Mouse (Mus musculus) MEL (cell line): ENCODE data around the gene Phf7. TPM values are rescaled to one million over a fixed set of nuclear protein-coding genes. Genes with fewer than 3 reads are reported as not detected.

Experiments
- DNase-seq: peaks from one replicate; pipeline ENCODE4 v3.0.0; 2011; ENCODE audit warnings: low read depth, low spot score
- H3K27ac ChIP-seq: 2 replicates; pipeline ENCODE4 v1.5.1; 2012; ENCODE audit warnings: low read depth, mild to moderate bottlenecking, control low read depth, low read length, moderate library complexity; ENCODE audit not compliant: control insufficient read depth
- H3K27me3 ChIP-seq, 2 experiments: fragments of 150-350 bp in 1 of 2; sonication (generic) in 1 of 2; 2 replicates each; pipeline ENCODE4 v1.6.1; 2012; ENCODE audit warnings: low read length in 2 of 2, mild to moderate bottlenecking in 2 of 2, improper control_type of control experiment in 1 of 2, moderate library complexity in 1 of 2; ENCODE audit not compliant: insufficient read depth in 2 of 2, control insufficient read depth in 1 of 2
- H3K36me3 ChIP-seq, 2 experiments: 2 replicates each; pipeline ENCODE4 v1.6.1; 2012 to 2014; ENCODE audit warnings: low read length in 2 of 2, improper control_type of control experiment in 1 of 2, inconsistent platforms in 1 of 2, mild to moderate bottlenecking in 1 of 2; ENCODE audit not compliant: insufficient read depth in 2 of 2, control insufficient read depth in 1 of 2
- H3K4me1 ChIP-seq, 2 experiments: fragments of 150-350 bp in 1 of 2; sonication (generic) in 1 of 2; 2 replicates each; pipeline ENCODE4 v1.6.1; 2012; ENCODE audit warnings: low read length in 2 of 2, improper control_type of control experiment in 1 of 2, mild to moderate bottlenecking in 1 of 2; ENCODE audit not compliant: insufficient read depth in 2 of 2, control insufficient read depth in 1 of 2
- H3K4me3 ChIP-seq, 2 experiments: fragments of 150-350 bp in 1 of 2; sonication (generic) in 1 of 2; 2 replicates each; pipeline ENCODE4 v1.5.1; 2012; ENCODE audit warnings: low read depth in 2 of 2, low read length in 2 of 2, mild to moderate bottlenecking in 2 of 2, moderate library complexity in 2 of 2, control low read depth in 1 of 2, improper control_type of control experiment in 1 of 2; ENCODE audit not compliant: control insufficient read depth in 1 of 2, insufficient read depth in 1 of 2
- H3K79me2 ChIP-seq: 2 replicates; pipeline ENCODE4 v1.6.1; 2012; ENCODE audit warnings: mild to moderate bottlenecking, low read length, moderate library complexity; ENCODE audit not compliant: control insufficient read depth, poor library complexity, insufficient read depth
- H3K9ac ChIP-seq: 2 replicates; pipeline ENCODE4 v1.6.1; 2012; ENCODE audit warnings: low read depth, mild to moderate bottlenecking, control low read depth, low read length, moderate library complexity; ENCODE audit not compliant: control insufficient read depth, poor library complexity, severe bottlenecking
- H3K9me3 ChIP-seq: fragments of 150-350 bp; sonication (generic); replicated peaks from 2 replicates; pipeline ENCODE4 v1.6.1; 2012; ENCODE audit warnings: mild to moderate bottlenecking, low read length, improper control_type of control experiment, moderate library complexity; ENCODE audit not compliant: insufficient read depth
- CTCF ChIP-seq, 3 experiments: IDR thresholded peaks in 2 of 3; conservative IDR thresholded peaks in 1 of 3; 2 replicates each; pipeline ENCODE4 v1.5.1; 2011 to 2012; ENCODE audit warnings: low read length in 3 of 3, low read depth in 2 of 3, mild to moderate bottlenecking in 2 of 3, improper control_type of control experiment in 1 of 3, inconsistent platforms in 1 of 3, mixed read lengths in 1 of 3, moderate library complexity in 1 of 3; ENCODE audit not compliant: control insufficient read depth in 1 of 3, insufficient read depth in 1 of 3, poor library complexity in 1 of 3, severe bottlenecking in 1 of 3
- E2F4 ChIP-seq: IDR thresholded peaks from 2 replicates; pipeline ENCODE4 v1.6.1; 2011; ENCODE audit warnings: low read depth, low read length, improper control_type of control experiment, borderline replicate concordance
- ETS1 ChIP-seq: IDR thresholded peaks from 2 replicates; pipeline ENCODE4 v1.6.1; 2012; ENCODE audit warnings: low read depth, mild to moderate bottlenecking, inconsistent platforms, low read length, improper control_type of control experiment, moderate library complexity
- KAT2A ChIP-seq: conservative IDR thresholded peaks from 2 replicates; pipeline ENCODE4 v1.6.1; 2012; ENCODE audit warnings: low read depth, low read length, improper control_type of control experiment, inconsistent platforms
- MAFK ChIP-seq: IDR thresholded peaks from 2 replicates; pipeline ENCODE4 v1.6.1; 2011; ENCODE audit warnings: low read depth, mild to moderate bottlenecking, low read length, improper control_type of control experiment, borderline replicate concordance
- MAX ChIP-seq: IDR thresholded peaks from 2 replicates; pipeline ENCODE4 v1.6.1; 2011; ENCODE audit warnings: low read length, improper control_type of control experiment
- NELFE ChIP-seq: IDR thresholded peaks from 2 replicates; pipeline ENCODE4 v1.6.1; 2011; ENCODE audit warnings: low read depth, low read length, improper control_type of control experiment
- RAD21 ChIP-seq: IDR thresholded peaks from 2 replicates; pipeline ENCODE4 v1.6.1; 2011; ENCODE audit warnings: mild to moderate bottlenecking, low read depth, low read length, improper control_type of control experiment
- RCOR1 ChIP-seq: IDR thresholded peaks from 2 replicates; pipeline ENCODE4 v1.6.1; 2012; ENCODE audit warnings: low read depth, mild to moderate bottlenecking, inconsistent platforms, low read length, improper control_type of control experiment
- SMC3 ChIP-seq: IDR thresholded peaks from 2 replicates; pipeline ENCODE4 v1.6.1; 2011; ENCODE audit warnings: low read depth, low read length, improper control_type of control experiment
- TCF12 ChIP-seq: IDR thresholded peaks from 2 replicates; pipeline ENCODE4 v1.6.1; 2014; ENCODE audit warnings: low read depth, mild to moderate bottlenecking, inconsistent platforms, low read length, improper control_type of control experiment, moderate library complexity
- USF1 ChIP-seq: IDR thresholded peaks from 2 replicates; pipeline ENCODE4 v1.6.1; 2014; ENCODE audit warnings: low read depth, mild to moderate bottlenecking, inconsistent platforms, low read length, improper control_type of control experiment, moderate library complexity
- ZC3H11A ChIP-seq: IDR thresholded peaks from 2 replicates; pipeline ENCODE4 v1.6.1; 2012; ENCODE audit warnings: low read depth, mild to moderate bottlenecking, inconsistent platforms, low read length, improper control_type of control experiment
- ZNF384 ChIP-seq: IDR thresholded peaks from 2 replicates; pipeline ENCODE4 v1.6.1; 2012; ENCODE audit warnings: low read depth, mild to moderate bottlenecking, inconsistent platforms, low read length, improper control_type of control experiment
- polyA plus RNA-seq, 2 experiments: library from polyadenylated mRNA; stranded (reverse) in 1 of 2; unstranded in 1 of 2; fragments of >175 nt in 1 of 2; fragments of >200 nt in 1 of 2; gene quantifications; 2 replicates each; pipeline versions ENCODE4 v1.2.1 to v1.2.4; 2012; ENCODE audit warnings: low replicate concordance in 2 of 2, low read depth in 1 of 2; ENCODE audit not compliant: insufficient read length in 2 of 2, insufficient read depth in 1 of 2, missing spikeins in 1 of 2
- total RNA-seq: library from RNA; depleted of rRNA; stranded (reverse); fragments of 300-350 nt; gene quantifications from 2 replicates; pipeline ENCODE4 v1.2.3, GENCODE M21; 2012

The Phf7 gene
- total and polyA plus RNA-seq, 3 experiments = 6.0 to 7.6 TPM; not detected in 1

- no peak overlapping the region for H3K27ac ChIP-seq
- peak overlapping the region; percentile 4 to 42; a peak in 2 of 4 replicates for H3K4me3 ChIP-seq
- H3K36me3 ChIP-seq = no peaks in the 10 kb centered on the region
- H3K9ac ChIP-seq = peak overlapping the region; percentile 33
- H3K79me2 ChIP-seq = no peaks in the 10 kb centered on the region
- DNase-seq = peak; percentile 78
- peaks cover 4 to 5% of the 10 kb centered on the region in 2 experiments for H3K27me3 ChIP-seq
- TF ChIP-seq ZNF384 (no peak), RCOR1 (peak; percentile 71), RAD21 (peak; percentile 74), E2F4 (no peak), USF1 (no peak), ZC3H11A (0 out of 2 replicates have a peak, but pooled peaks have one; percentile 34), NELFE (no peak), CTCF (IDR thresholded peaks at IDR 0.05 in 2 of 3, conservative IDR thresholded peaks at IDR 0.05 in 1 of 3; ENCODE audit: control insufficient read depth in 1 of 3, insufficient read depth in 1 of 3, low read depth in 2 of 3, low read length in 3 of 3, poor library complexity in 1 of 3, severe bottlenecking in 1 of 3) (peak; percentile 63 to 90 (median 88)), SMC3 (peak; percentile 84), MAFK (no peak), ETS1 (no peak)
- TF ChIP-seq, all 39 proteins: peak for 5
- H3K9me3 ChIP-seq = no peaks in the 10 kb centered on the region
- no peaks in the 10 kb centered on the region for H3K4me1 ChIP-seq
Observed at GRCm38 (mm10) chr14:31233996-31234591, 17.0 kb downstream of the Phf7 start.

- Histone ChIP-seq H3K4me3 (no peak overlapping the region), H3K27ac (no peak overlapping the region), H3K9me3 (no peaks in the 10 kb centered on the region), H3K79me2 (no peaks in the 10 kb centered on the region), H3K27me3 (peaks cover 4 to 5% of the 10 kb centered on the region in 2 experiments), H3K36me3 (no peaks in the 10 kb centered on the region), H3K4me1 (no peaks in the 10 kb centered on the region), H3K9ac (no peak overlapping the region)
- no peak for DNase-seq
- TF ChIP-seq MAX = no peak
- no peak for TF ChIP-seq KAT2A
- TF ChIP-seq TCF12 = no peak
- TF ChIP-seq RAD21 = no peak
- TF ChIP-seq ZC3H11A = no peak
- no peak for TF ChIP-seq USF1
- no peak for TF ChIP-seq ETS1
Observed at GRCm38 (mm10) chr14:31233070-31233995, 17.8 kb downstream of the Phf7 start.
